Mouse (Mus musculus): ENCODE measurements at regions not wholly inside any gene's neighbourhood (a gene's known extent, or its start where the extent isn't known, plus 50 kb on each side); places are given as distances from the start of the nearest gene placed in this dataset.

- in situ Hi-C loops (cut with MboI, MseI), result no loop called here
Measured at GRCm38 (mm10) chr12:107656846-107657245, 168.4 kb downstream of the 3110018I06Rik start.

- in situ Hi-C loops (cut with MboI, MseI), result no loop called here
Measured at GRCm38 (mm10) chr12:107658241-107658640, 169.8 kb downstream of the 3110018I06Rik start.

- in situ Hi-C loops (cut with MboI, MseI), result no loop called here
Measured at GRCm38 (mm10) chr12:107658821-107659220, 170.4 kb downstream of the 3110018I06Rik start.

GRCm38 (mm10) chr12:107662624-107663023 is 174.2 kb downstream of the 3110018I06Rik start:
- in situ Hi-C loops (cut with MboI, MseI), result no loop called here

GRCm38 (mm10) chr12:107667836-107668235 is 179.4 kb downstream of the 3110018I06Rik start:
- in situ Hi-C loops (cut with MboI, MseI), result no loop called here

- in situ Hi-C loops (cut with MboI, MseI), result no loop called here
Measured at GRCm38 (mm10) chr12:107669046-107669445, 180.6 kb downstream of the 3110018I06Rik start.

- in situ Hi-C loops (cut with MboI, MseI), result no loop called here
Measured at GRCm38 (mm10) chr12:107669450-107669849, 181.0 kb downstream of the 3110018I06Rik start.

- in situ Hi-C loops (cut with MboI, MseI), result loop anchor here (5.0 kb wide), 1 partner anchor 48 kb away; no protein-coding TSS in a partner anchor
Measured at GRCm38 (mm10) chr12:107669910-107670309, 181.5 kb downstream of the 3110018I06Rik start.

GRCm38 (mm10) chr12:107677076-107677475 is 188.6 kb downstream of the 3110018I06Rik start:
- in situ Hi-C loops (cut with MboI, MseI), result no loop called here

- in situ Hi-C loops (cut with MboI, MseI), result no loop called here
Measured at GRCm38 (mm10) chr12:107687447-107687846, 199.0 kb downstream of the 3110018I06Rik start.

- in situ Hi-C loops (cut with MboI, MseI), result no loop called here
Measured at GRCm38 (mm10) chr12:107689418-107689817, 201.0 kb downstream of the 3110018I06Rik start.

- in situ Hi-C loops (cut with MboI, MseI), result no loop called here
Measured at GRCm38 (mm10) chr12:107690061-107690460, 201.6 kb downstream of the 3110018I06Rik start.

GRCm38 (mm10) chr12:107693693-107694092 is 205.3 kb downstream of the 3110018I06Rik start:
- in situ Hi-C loops (cut with MboI, MseI), result no loop called here

GRCm38 (mm10) chr12:107695014-107695413 is 206.6 kb downstream of the 3110018I06Rik start:
- in situ Hi-C loops (cut with MboI, MseI), result no loop called here

GRCm38 (mm10) chr12:107695438-107696267 is 207.2 kb downstream of the 3110018I06Rik start:
- in situ Hi-C loops (cut with MboI, MseI), result no loop called here

GRCm38 (mm10) chr12:107700317-107700716 is 211.9 kb downstream of the 3110018I06Rik start:
- in situ Hi-C loops (cut with MboI, MseI), result no loop called here

- in situ Hi-C loops (cut with MboI, MseI), result no loop called here
Measured at GRCm38 (mm10) chr12:107700868-107701597, 212.6 kb downstream of the 3110018I06Rik start.

- in situ Hi-C loops (cut with MboI, MseI), result no loop called here
Measured at GRCm38 (mm10) chr12:107708812-107709211, 220.4 kb downstream of the 3110018I06Rik start.

- in situ Hi-C loops (cut with MboI, MseI), result no loop called here
Measured at GRCm38 (mm10) chr12:107711017-107711416, 222.6 kb downstream of the 3110018I06Rik start.

GRCm38 (mm10) chr12:107711675-107712074 is 223.2 kb downstream of the 3110018I06Rik start:
- in situ Hi-C loops (cut with MboI, MseI), result no loop called here

- in situ Hi-C loops (cut with MboI, MseI), result no loop called here
Measured at GRCm38 (mm10) chr12:107713191-107713590, 224.8 kb downstream of the 3110018I06Rik start.

GRCm38 (mm10) chr12:107714846-107715245 is 226.4 kb downstream of the 3110018I06Rik start:
- in situ Hi-C loops (cut with MboI, MseI), result no loop called here

- in situ Hi-C loops (cut with MboI, MseI), result no loop called here
Measured at GRCm38 (mm10) chr12:107715871-107716270, 227.4 kb downstream of the 3110018I06Rik start.
